Mouse (Mus musculus): Measurements from ENCODE around the gene Rnf180. TPM values are rescaled to one million over a fixed set of nuclear protein-coding genes. Genes with fewer than 3 reads are reported as not detected.

The Rnf180 gene
- total RNA-seq, 2 experiments from 2014 or later = 6.5 to 18.4 TPM

- DNase-seq (ENCODE audit: low spot score in 2 of 2) = no peak
These were observed 37.7 kb downstream of the Rnf180 start for GRCm38 (mm10) chr13:105256757-105257433.

- no peak for DNase-seq (ENCODE audit: low spot score in 2 of 2)
These were observed 43.8 kb downstream of the Rnf180 start for GRCm38 (mm10) chr13:105250767-105251166.

DNA sequence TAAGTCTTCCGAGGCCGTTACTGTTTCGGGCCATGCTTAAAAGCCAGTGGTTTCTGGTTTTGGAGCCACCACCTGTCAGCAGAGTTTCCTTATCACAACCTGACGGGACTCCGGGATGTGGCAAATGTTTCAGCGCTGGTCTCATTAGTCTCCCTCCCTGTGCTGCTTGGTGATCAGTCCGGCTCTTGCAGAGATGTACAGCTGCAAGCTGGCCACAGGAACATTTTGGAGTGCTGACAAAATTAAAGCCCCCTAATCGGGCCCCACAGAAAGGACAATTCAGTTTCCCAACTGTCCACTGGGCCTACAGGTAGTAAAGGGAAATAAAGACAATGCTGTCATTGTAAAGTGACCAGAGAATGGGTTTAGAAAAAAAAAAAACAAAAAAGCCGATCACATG lies 44.4 kb downstream of the Rnf180 start:
- DNase-seq (ENCODE audit: low spot score in 2 of 2) = no peak

GRCm38 (mm10) chr13:105249599-105249998 lies 45.0 kb downstream of the Rnf180 start:
- no peak for DNase-seq (ENCODE audit: low spot score in 2 of 2)

GRCm38 (mm10) chr13:105247691-105248090 lies 46.9 kb downstream of the Rnf180 start:
- DNase-seq (ENCODE audit: low spot score in 2 of 2) = no peak

GRCm38 (mm10) chr13:105240810-105241209 lies 53.8 kb downstream of the Rnf180 start:
- no peak for DNase-seq (ENCODE audit: low spot score in 2 of 2)

- DNase-seq (ENCODE audit: low spot score in 2 of 2) = no peak
These were observed 67.5 kb downstream of the Rnf180 start for GRCm38 (mm10) chr13:105227126-105227525.

- no peak for DNase-seq (ENCODE audit: low spot score in 2 of 2)
These were observed 70.6 kb downstream of the Rnf180 start for GRCm38 (mm10) chr13:105224048-105224447.

DNA sequence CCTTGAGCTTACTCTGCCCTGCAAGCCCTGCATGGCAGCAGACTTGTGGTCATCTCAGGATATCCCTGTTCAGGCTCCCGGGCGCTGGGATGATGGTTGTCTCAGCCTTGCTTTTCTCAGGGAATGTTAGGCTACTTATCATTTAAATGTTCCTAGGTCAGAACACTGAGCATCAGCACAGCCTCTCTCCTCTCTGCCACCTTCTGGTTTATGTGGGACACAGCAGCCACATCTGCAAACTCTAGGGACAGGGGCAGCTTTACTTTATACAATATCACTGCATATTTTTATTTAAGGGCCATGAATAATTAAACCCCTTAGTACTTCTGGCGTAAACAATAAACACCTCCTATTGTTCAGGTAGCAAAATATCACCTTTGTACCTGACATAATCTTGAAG lies 71.5 kb downstream of the Rnf180 start:
- DNase-seq (ENCODE audit: low spot score in 2 of 2) = no peak

GRCm38 (mm10) chr13:105222016-105222725 lies 72.4 kb downstream of the Rnf180 start:
- DNase-seq (ENCODE audit: low spot score in 2 of 2) = no peak

DNA sequence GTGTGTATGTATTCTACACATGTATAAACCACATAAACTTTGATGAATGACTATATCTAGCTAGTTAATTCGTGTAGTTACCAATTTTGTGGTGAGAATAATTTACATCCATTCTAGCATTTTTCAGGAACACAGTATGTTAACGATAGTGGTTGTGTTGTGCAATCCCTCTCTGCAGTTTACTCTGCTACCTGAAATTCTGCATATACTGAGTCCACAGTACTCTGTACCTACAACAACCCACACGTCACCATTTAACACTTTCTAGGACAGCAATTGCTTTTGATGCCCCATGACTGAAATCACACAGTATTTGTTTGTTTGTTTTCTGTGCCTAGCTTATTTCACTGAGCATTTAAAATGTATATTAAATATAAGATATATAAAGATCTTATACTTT lies 83.9 kb downstream of the Rnf180 start:
- DNase-seq (ENCODE audit: low spot score in 2 of 2) = no peak

DNA sequence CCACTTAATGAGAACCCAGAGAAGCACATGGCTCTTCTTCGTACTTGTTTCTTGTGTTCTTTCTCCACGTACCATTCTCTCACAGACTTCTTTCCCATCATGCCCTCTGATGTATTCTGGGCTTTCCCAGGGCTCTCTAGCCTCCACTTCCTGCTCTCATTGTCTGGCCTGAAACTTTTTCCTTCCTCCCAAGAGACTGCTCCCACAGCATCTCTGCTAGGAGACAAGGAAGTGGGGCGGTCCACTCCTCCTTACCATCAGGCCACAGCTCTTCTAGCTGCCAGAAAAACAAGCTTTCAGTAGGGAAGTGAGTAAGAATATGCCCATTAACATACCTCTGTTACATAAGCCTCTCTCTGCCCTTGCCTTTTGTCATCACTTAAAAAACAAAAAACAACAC lies 90.8 kb downstream of the Rnf180 start:
- no peak for DNase-seq (ENCODE audit: low spot score in 2 of 2)

- DNase-seq (ENCODE audit: low spot score in 2 of 2) = no peak
These were observed 96.0 kb downstream of the Rnf180 start for GRCm38 (mm10) chr13:105198658-105199057.

DNA sequence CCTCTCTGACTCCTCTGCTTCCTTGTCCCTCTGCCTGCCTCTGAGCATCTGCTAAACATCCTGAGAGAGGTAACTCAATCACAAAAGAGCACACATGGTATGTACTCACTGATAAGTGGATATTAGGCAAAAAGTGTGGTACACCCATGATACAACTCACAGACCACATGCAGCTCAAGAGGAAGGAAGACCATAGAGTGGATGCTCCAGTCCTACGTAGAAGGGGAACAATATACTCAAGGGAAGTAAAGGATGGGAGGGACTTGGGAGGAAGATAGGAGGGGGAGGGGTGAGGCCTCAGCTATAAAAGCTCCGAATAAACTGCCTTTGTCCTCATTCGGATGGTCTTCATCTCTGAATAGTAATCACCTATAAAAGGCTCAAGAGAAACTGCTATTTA lies 96.6 kb downstream of the Rnf180 start:
- DNase-seq (ENCODE audit: low spot score in 2 of 2) = no peak

DNA sequence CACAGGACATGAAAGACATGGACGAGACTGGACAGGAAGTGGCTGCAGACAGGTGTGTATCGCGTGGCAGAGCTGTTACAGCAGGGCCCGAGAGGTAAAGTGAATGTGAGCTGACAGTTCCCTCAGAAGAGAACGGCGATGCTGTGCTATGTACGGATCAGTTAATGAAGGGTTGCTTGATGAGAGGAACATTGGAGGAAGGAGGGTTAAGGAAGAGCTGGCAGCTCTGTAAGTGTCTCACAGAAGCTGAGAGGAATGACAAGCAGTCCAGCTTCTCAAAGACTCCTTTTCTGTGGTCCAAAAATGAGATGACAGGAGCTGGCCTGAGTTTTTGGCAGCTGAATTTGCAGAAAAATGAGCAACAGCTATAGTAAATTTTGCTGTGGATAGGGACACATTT lies 101.0 kb downstream of the Rnf180 start:
- DNase-seq (ENCODE audit: low spot score in 2 of 2) = no peak

DNA sequence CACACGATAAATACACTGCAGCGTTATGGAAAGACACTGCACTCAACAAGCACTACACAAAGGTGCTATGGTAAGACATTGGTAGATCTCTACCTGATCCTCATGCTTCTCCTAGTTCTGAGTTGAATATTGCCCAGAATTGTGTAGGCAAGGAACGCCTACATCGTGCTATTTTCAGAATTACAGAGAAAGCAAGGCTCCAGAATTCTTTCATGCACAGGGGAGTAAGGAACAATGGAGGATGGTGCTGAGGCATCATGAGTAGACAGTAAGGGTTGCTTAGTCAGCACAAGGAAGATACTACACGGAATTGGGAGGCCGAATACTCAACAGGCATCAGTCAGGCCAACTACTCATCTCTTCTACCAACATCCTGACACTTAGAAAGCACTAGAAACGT lies 105.9 kb downstream of the Rnf180 start:
- no peak for DNase-seq (ENCODE audit: low spot score in 2 of 2)

DNA sequence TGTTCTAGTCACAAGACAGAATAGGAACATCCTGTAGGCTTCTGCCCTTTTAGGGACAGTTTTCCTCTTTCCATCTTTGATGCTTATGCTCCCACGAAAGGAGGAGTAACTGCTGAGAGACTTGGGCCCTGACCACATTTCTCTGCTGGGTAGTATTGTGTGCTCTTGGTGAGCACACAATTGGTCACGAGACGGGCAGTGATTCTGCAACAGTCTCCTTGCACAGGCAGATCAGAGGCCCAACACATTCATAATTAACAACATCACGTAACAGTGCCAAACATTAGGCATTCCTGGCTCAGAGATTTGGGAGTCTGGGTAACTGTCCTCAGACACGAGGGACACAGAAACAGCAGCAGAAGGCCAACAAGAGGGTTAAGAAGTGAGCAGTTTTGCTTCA lies 113.8 kb downstream of the Rnf180 start:
- DNase-seq (ENCODE audit: low spot score in 2 of 2) = no peak

DNA sequence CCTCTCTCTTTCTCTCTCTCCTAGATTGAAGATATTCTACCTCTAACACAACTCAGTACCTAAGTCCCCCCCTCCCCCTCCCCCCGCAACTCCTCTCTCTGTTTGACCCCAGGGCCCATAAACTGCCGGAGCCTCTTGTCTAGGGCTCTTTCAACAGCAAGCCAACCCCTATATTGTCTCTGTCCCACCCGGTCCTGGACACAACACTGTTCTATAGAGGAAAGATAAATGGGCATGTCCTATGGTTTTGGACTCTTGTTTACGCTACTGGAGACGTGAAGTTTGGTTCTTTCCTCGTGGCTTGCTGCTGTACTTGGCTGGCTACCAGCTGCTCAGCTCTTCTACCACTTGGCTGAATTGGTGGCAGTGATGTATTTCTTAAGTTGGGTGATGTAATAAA lies 129.2 kb downstream of the Rnf180 start:
- DNase-seq (ENCODE audit: low spot score in 2 of 2) = no peak

DNA sequence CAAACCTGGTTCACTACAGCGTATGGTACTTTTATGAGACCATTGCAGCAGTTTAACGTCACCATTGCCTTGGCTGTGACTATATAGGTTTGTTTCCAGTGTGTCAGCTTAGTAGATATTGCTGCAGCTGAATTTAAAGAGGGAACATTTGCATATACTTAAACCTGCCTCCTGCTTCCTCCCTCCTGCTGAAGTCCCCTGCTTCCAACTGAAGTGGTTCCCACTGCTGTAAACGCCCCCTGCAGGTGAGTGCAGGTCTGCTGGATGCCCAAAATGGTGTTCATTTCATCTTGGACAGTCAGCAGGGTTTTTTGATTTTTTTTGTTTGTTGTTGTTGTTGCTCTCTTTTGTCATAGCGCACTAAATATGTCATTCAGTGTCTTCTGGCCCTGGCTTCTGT lies 140.7 kb downstream of the Rnf180 start:
- DNase-seq (ENCODE audit: low spot score in 2 of 2) = no peak

GRCm38 (mm10) chr13:105150006-105150405 lies 144.6 kb downstream of the Rnf180 start:
- no peak for DNase-seq (ENCODE audit: low spot score in 2 of 2)

GRCm38 (mm10) chr13:105147795-105148418 lies 146.7 kb downstream of the Rnf180 start:
- DNase-seq (ENCODE audit: low spot score in 2 of 2) = no peak

- no peak for DNase-seq (ENCODE audit: low spot score in 2 of 2)
These were observed 147.8 kb downstream of the Rnf180 start for GRCm38 (mm10) chr13:105146827-105147226.

Data from adrenal gland, adult 18-20 months (tissue).